Mouse (Mus musculus): Measurements from ENCODE around the gene Tdp1.
"Not testable (repeated sequence)": the region's sequence is repeated elsewhere in the genome, so short reads cannot be mapped to it uniquely, and the experiment has no call there.

Tdp1 gene

GRCm38 (mm10) chr12:99958068-99959060 lies 74.0 kb downstream of the Tdp1 start:
- no peak for DNase-seq (ENCODE audit: low read depth, low spot score)

- DNase-seq (ENCODE audit: low read depth, low spot score) = no peak
These were observed 75.0 kb downstream of the Tdp1 start for GRCm38 (mm10) chr12:99959291-99959690.

GRCm38 (mm10) chr12:99959930-99960329 lies 75.6 kb downstream of the Tdp1 start:
- DNase-seq (ENCODE audit: low read depth, low spot score) = no peak

GRCm38 (mm10) chr12:99960675-99961074 lies 76.4 kb downstream of the Tdp1 start:
- no peak for DNase-seq (ENCODE audit: low read depth, low spot score)

- peak; percentile 65 for DNase-seq (ENCODE audit: low read depth, low spot score)
These were observed 80.2 kb downstream of the Tdp1 start, which contains the start of gene Kcnk13 for GRCm38 (mm10) chr12:99964301-99965202. Kcnk13 (plus strand) TSS chr12:99964499.

- DNase-seq (ENCODE audit: low read depth, low spot score) = no peak
These were observed 81.1 kb downstream of the Tdp1 start for GRCm38 (mm10) chr12:99965203-99966115.

- no peak for DNase-seq (ENCODE audit: low read depth, low spot score)
These were observed 81.9 kb downstream of the Tdp1 start for GRCm38 (mm10) chr12:99966116-99966770.

GRCm38 (mm10) chr12:99966881-99967363 lies 82.6 kb downstream of the Tdp1 start:
- no peak for DNase-seq (ENCODE audit: low read depth, low spot score)

GRCm38 (mm10) chr12:99969906-99970305 lies 85.6 kb downstream of the Tdp1 start:
- no peak for DNase-seq (ENCODE audit: low read depth, low spot score)

- DNase-seq (ENCODE audit: low read depth, low spot score) = not testable (repeated sequence)
These were observed 87.0 kb downstream of the Tdp1 start for GRCm38 (mm10) chr12:99971205-99971894.

GRCm38 (mm10) chr12:99972825-99973224 lies 88.5 kb downstream of the Tdp1 start:
- DNase-seq (ENCODE audit: low read depth, low spot score) = no peak

GRCm38 (mm10) chr12:99973659-99974058 lies 89.3 kb downstream of the Tdp1 start:
- DNase-seq (ENCODE audit: low read depth, low spot score) = no peak

- no peak for DNase-seq (ENCODE audit: low read depth, low spot score)
These were observed 95.2 kb downstream of the Tdp1 start for GRCm38 (mm10) chr12:99979541-99979940.

- DNase-seq (ENCODE audit: low read depth, low spot score) = no peak
These were observed 102.5 kb downstream of the Tdp1 start for GRCm38 (mm10) chr12:99986797-99987196.

- no peak for DNase-seq (ENCODE audit: low read depth, low spot score)
These were observed 103.8 kb downstream of the Tdp1 start for GRCm38 (mm10) chr12:99988144-99988543.

- no peak for DNase-seq (ENCODE audit: low read depth, low spot score)
These were observed 108.1 kb downstream of the Tdp1 start for GRCm38 (mm10) chr12:99992362-99992862.

GRCm38 (mm10) chr12:99993146-99993890 lies 109.0 kb downstream of the Tdp1 start:
- DNase-seq (ENCODE audit: low read depth, low spot score) = no peak

- no peak for DNase-seq (ENCODE audit: low read depth, low spot score)
These were observed 111.6 kb downstream of the Tdp1 start for GRCm38 (mm10) chr12:99995951-99996350.

GRCm38 (mm10) chr12:99999726-100000125 lies 115.4 kb downstream of the Tdp1 start:
- no peak for DNase-seq (ENCODE audit: low read depth, low spot score)

Measured in telencephalon, adult 2 months (tissue).